Mouse (Mus musculus): ENCODE results near the gene Cxcl17.
"Not testable (repeated sequence)": the region's sequence is repeated elsewhere in the genome, so short reads cannot be mapped to it uniquely, and the experiment has no call there.

Cxcl17 gene

GRCm38 (mm10) chr7:25412833-25413441, at the start of gene Cxcl17:
TSS of gene Cxcl17 (minus strand) at chr7:25412886.
- no peak for DNase-seq

GRCm38 (mm10) chr7:25462033-25462337, 49.3 kb upstream of the Cxcl17 start:
- not testable (repeated sequence) for DNase-seq

- peak in 1 of 2 experiments; percentile 36 for DNase-seq
Measured at GRCm38 (mm10) chr7:25461336-25462032, 48.8 kb upstream of the Cxcl17 start.

GRCm38 (mm10) chr7:25452103-25452502, 39.4 kb upstream of the Cxcl17 start:
- DNase-seq: peak; percentile 65 to 66

- peak; percentile 61 to 66 for DNase-seq
Measured at GRCm38 (mm10) chr7:25449913-25450890, 37.5 kb upstream of the Cxcl17 start.

- DNase-seq: peak in 1 of 2 experiments; percentile 16
Measured at GRCm38 (mm10) chr7:25440816-25441153, 28.1 kb upstream of the Cxcl17 start.

- DNase-seq: peak; percentile 41 to 43
Measured at GRCm38 (mm10) chr7:25439978-25440815, 27.5 kb upstream of the Cxcl17 start.

- no peak for DNase-seq
Measured at GRCm38 (mm10) chr7:25439124-25439822, 26.6 kb upstream of the Cxcl17 start.

GRCm38 (mm10) chr7:25436704-25437103, 24.0 kb upstream of the Cxcl17 start:
- no peak for DNase-seq

GRCm38 (mm10) chr7:25436226-25436625, 23.5 kb upstream of the Cxcl17 start:
- peak; percentile 31 to 51 for DNase-seq

- no peak for DNase-seq
Measured at GRCm38 (mm10) chr7:25435546-25435851, 22.8 kb upstream of the Cxcl17 start.

- DNase-seq: no peak
Measured at GRCm38 (mm10) chr7:25434654-25435545, 22.2 kb upstream of the Cxcl17 start.

GRCm38 (mm10) chr7:25433781-25434560, 21.3 kb upstream of the Cxcl17 start:
- DNase-seq: no peak

- peak in 1 of 2 experiments; percentile 28 for DNase-seq
Measured at GRCm38 (mm10) chr7:25433007-25433541, 20.4 kb upstream of the Cxcl17 start.

GRCm38 (mm10) chr7:25432381-25432780, 19.7 kb upstream of the Cxcl17 start:
- DNase-seq: no peak

- DNase-seq: no peak
Measured at GRCm38 (mm10) chr7:25429886-25430784, 17.4 kb upstream of the Cxcl17 start.

- DNase-seq: peak in 1 of 2 experiments; percentile 18
Measured at GRCm38 (mm10) chr7:25428321-25428720, 15.6 kb upstream of the Cxcl17 start.

- no peak for DNase-seq
Measured at GRCm38 (mm10) chr7:25427144-25427543, 14.5 kb upstream of the Cxcl17 start.

GRCm38 (mm10) chr7:25426380-25426779, 13.7 kb upstream of the Cxcl17 start:
- DNase-seq: not testable (repeated sequence)

Data from kidney, adult 8-10 months (tissue).